Comparison of ENCODE assay signal across 23 mouse cellular contexts in the genomic region with DNA sequence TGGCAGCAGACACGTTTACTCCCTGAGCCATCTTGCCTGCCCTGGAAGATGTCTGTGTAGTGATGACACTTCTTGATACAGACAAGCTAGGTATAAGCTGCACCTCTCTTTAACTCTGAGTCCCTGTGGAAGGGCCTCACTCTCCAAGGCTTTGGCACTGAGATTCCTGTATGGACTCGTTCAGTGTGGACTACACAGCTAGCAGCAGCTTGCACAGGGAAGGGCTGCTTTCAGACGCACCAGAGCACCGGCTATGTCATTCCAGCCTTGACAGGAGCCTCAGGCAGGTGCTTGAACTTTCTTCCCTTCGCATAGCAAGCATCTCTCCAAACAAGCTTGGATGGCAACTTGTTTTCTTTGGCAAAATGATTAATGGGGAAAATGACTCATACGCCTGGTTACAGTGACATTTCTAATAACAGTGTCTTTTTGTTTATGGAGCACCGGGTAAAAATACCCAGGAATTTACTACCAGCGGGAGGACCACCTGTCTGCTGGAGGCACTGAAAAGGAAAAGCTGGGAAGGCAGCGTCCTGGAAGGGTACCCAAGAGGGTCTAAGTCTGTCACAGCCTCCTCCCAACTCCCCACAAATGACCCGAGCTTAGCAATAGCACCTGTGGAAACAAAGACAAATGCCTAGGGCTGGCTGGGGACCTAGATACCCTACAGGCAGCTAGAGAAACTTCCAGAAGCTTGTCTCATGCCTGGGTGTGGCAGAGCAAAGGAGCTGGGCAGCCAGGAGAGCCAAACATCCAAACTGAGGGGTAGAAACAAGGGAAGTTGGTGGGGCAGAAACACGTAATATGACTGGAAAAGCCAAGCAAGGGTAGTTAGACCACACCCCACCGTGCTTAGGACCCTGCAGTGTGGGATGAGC. TPM values are rescaled to one million over a fixed set of nuclear protein-coding genes. Genes with fewer than 3 reads are reported as not detected.
DNase-seq lines count a peak whose midpoint lies in the region; ATAC-seq and TF ChIP-seq lines count a peak whose summit lies in the region.
"Had no signal": no experiment of that assay in that cellular context is flagged by ENCODE, and none has a peak within 500 bp of the region (broad histone marks: within the 10 kb centered on the region; RNA-seq: fewer than 3 reads in every experiment).

No protein-coding gene starts in this region.

- TF ChIP-seq CTCF in C2C12 (IDR thresholded peaks at IDR 0.05; ENCODE audit: control insufficient read depth, insufficient read depth, insufficient read length), result no peak
- TF ChIP-seq CTCF in olfactory bulb, adult 2 months (IDR thresholded peaks at IDR 0.05; ENCODE audit: insufficient read depth, low read depth, low read length), result no peak

- no peak for TF ChIP-seq POLR2A in olfactory bulb, adult 2 months (IDR thresholded peaks at IDR 0.05; ENCODE audit: insufficient read depth, low read depth, low read length)

- no peaks in the 10 kb centered on the region for H3K36me3 ChIP-seq in C2C12 (ENCODE audit: control insufficient read depth, insufficient read depth)
- H3K36me3 ChIP-seq in embryonic facial prominence, embryonic 14.5 days (ENCODE audit: control insufficient read depth, insufficient read depth, low read length), result no peaks in the 10 kb centered on the region
- H3K36me3 ChIP-seq: heart, embryonic 10.5 days; midbrain, embryonic 13.5 days; neural tube, embryonic 12.5 days had no signal

- DNase-seq in adrenal gland, adult 2 months, result peak; percentile 49
- DNase-seq in adrenal gland, postnatal 36 days, result no peak
- peak; percentile 79 for DNase-seq in embryonic facial prominence, embryonic 14.5 days (ENCODE audit: low spot score)
- DNase-seq in cerebellum, postnatal 4 days (ENCODE audit: low spot score in 2 of 2), result no peak
- no peak for DNase-seq in heart, postnatal 10 days
- DNase-seq: adrenal gland, postnatal 14 days; cerebellum, adult 9-10 months; gastrocnemius, adult 2 months; kidney, adult 2 months; lung, embryonic 14.5 days; lung, postnatal 36 days; thymus, adult 18-20 months had no signal

- no peaks in the 10 kb centered on the region for H3K4me1 ChIP-seq in embryonic facial prominence, embryonic 14.5 days (ENCODE audit: control insufficient read depth, insufficient read depth, low read length)
- H3K4me1 ChIP-seq in olfactory bulb, adult 2 months (ENCODE audit: control insufficient read depth, insufficient read depth, low read length), result peaks cover 10% of the 10 kb centered on the region
- H3K4me1 ChIP-seq: forebrain, embryonic 13.5 days; megakaryocyte, embryonic 14.5 days; midbrain, embryonic 13.5 days; neural tube, embryonic 12.5 days had no signal

- 53% methylated on average over 12 of the region's 12 CpGs for WGBS in embryonic facial prominence, embryonic 14.5 days
- WGBS in olfactory bulb, adult 2 months, result 49% methylated on average over 12 of the region's 12 CpGs

- no peak overlapping the region for H3K4me3 ChIP-seq in C2C12 (ENCODE audit: insufficient read depth, poor library complexity, severe bottlenecking)
- H3K4me3 ChIP-seq in embryonic facial prominence, embryonic 14.5 days (ENCODE audit: low read depth, low read length), result no peak overlapping the region
- H3K4me3 ChIP-seq in olfactory bulb, adult 2 months (ENCODE audit: insufficient read depth, low read depth, low read length), result no peak overlapping the region
- H3K4me3 ChIP-seq: forebrain, embryonic 13.5 days; gastrocnemius, adult 2 months; heart, embryonic 10.5 days; megakaryocyte, embryonic 14.5 days; midbrain, embryonic 13.5 days; neural tube, embryonic 12.5 days had no signal

- no peaks in the 10 kb centered on the region for H3K79me3 ChIP-seq in C2C12 (ENCODE audit: low read depth)

- intact Hi-C loops in heart, postnatal 10 days (cut with DNase I), result no loop called here

- no peaks in the 10 kb centered on the region for H3K27me3 ChIP-seq in C2C12 (ENCODE audit: control insufficient read depth, insufficient read depth, insufficient read length)
- H3K27me3 ChIP-seq in embryonic facial prominence, embryonic 14.5 days (replicated peaks; ENCODE audit: control insufficient read depth, insufficient read depth, low read length), result no peaks in the 10 kb centered on the region
- H3K27me3 ChIP-seq: forebrain, embryonic 13.5 days; midbrain, embryonic 13.5 days; neural tube, embryonic 12.5 days had no signal

- ATAC-seq in embryonic facial prominence, embryonic 14.5 days (ENCODE audit: low read depth), result peak; percentile 73
- ATAC-seq in inflammation-experienced regulatory T-cells, adult 6 months, result no peak
- ATAC-seq: activated CD4-positive, CD25-positive, alpha-beta regulatory T cell, adult 4 months; forebrain, embryonic 13.5 days; midbrain, embryonic 13.5 days had no signal

- no peaks in the 10 kb centered on the region for H3K9me3 ChIP-seq in embryonic facial prominence, embryonic 14.5 days (ENCODE audit: control insufficient read depth, low read length)
- H3K9me3 ChIP-seq: forebrain, embryonic 13.5 days; heart, embryonic 10.5 days; megakaryocyte, embryonic 14.5 days; midbrain, embryonic 13.5 days; neural tube, embryonic 12.5 days had no signal

- H3ac ChIP-seq in C2C12 (ENCODE audit: control insufficient read depth, insufficient read length, low read depth), result no peak overlapping the region

- no peaks in the 10 kb centered on the region for H3K79me2 ChIP-seq in C2C12 (ENCODE audit: control insufficient read depth, insufficient read depth)

- H3K27ac ChIP-seq in embryonic facial prominence, embryonic 14.5 days (replicated peaks; ENCODE audit: low read depth, low read length), result 0 out of 2 replicates have a peak overlapping the region, but pooled peaks have one; percentile 28
- H3K27ac ChIP-seq in olfactory bulb, adult 2 months (ENCODE audit: insufficient read depth, low read depth, low read length), result peak overlapping the region; percentile 82
- H3K27ac ChIP-seq: forebrain, embryonic 13.5 days; gastrocnemius, adult 2 months; heart, embryonic 10.5 days; kidney, postnatal 0 days; liver, embryonic 14.5 days; midbrain, embryonic 13.5 days; neural tube, embryonic 12.5 days had no signal

- no peak overlapping the region for H3K4me2 ChIP-seq in embryonic facial prominence, embryonic 14.5 days (ENCODE audit: low read depth, low read length)
- H3K4me2 ChIP-seq: forebrain, embryonic 13.5 days; lung, embryonic 14.5 days; midbrain, embryonic 13.5 days; neural tube, embryonic 12.5 days had no signal

- H3K9ac ChIP-seq in embryonic facial prominence, embryonic 14.5 days (ENCODE audit: low read depth, low read length), result no peak overlapping the region
- H3K9ac ChIP-seq: forebrain, embryonic 13.5 days; liver, embryonic 14.5 days; lung, embryonic 14.5 days; midbrain, embryonic 13.5 days; neural tube, embryonic 12.5 days had no signal

TF ChIP-seq in C2C12, 6 proteins besides CTCF, POLR2A, EP300 and RAD21:
- TF ChIP-seq MYOD1 (IDR thresholded peaks at IDR 0.05; ENCODE audit: control insufficient read depth, insufficient read length, low read depth) (peak; percentile 31), MYOG (IDR thresholded peaks at IDR 0.05; ENCODE audit: control insufficient read depth, extremely low read depth, insufficient read length) (no peak)

RNA-seq across cellular contexts. Expression of a gene that starts 12.7 kb away (rescaled TPM):
- 10 to 100 TPM; 24.3 to 42.2 TPM for total RNA-seq in adrenal gland, adult 2 months (2021)
- 6.2 and 6.6 TPM in 2 replicates for polyA plus RNA-seq in adrenal gland, adult 2 months (2012; rRNA removed)
- total RNA-seq in adrenal gland, postnatal 36 days (2021), result 10 to 100 TPM; 30.0 to 35.0 TPM
- 0.74 TPM for polyA plus RNA-seq in C2C12 (2012; fragmentation: generic; extraction: Trizol)
- polyA plus RNA-seq in embryonic facial prominence, embryonic 14.5 days (2014; fragmentation: Nextera tagmentation; extraction: Ambion mirVana), result 1.9 and 2.0 TPM in 2 replicates
- polyA plus RNA-seq in olfactory bulb, adult 2 months (2012; ENCODE audit: insufficient read depth, insufficient read length, low replicate concordance, missing spikeins), result not detected in 2 replicates
- polyA plus RNA-seq in inflammation-experienced regulatory T-cells, adult 6 months (2017; shearing (Covaris generic)), result 10 to 100 TPM; 20.4 to 46.1 (median 45.3) TPM
- 1 to 10 TPM; 4.7 to 5.4 TPM for total RNA-seq in heart, postnatal 10 days (2021)

RNA-seq across cellular contexts. Expression of a gene that starts 24.9 kb away (rescaled TPM):
- 10 to 100 TPM; 22.7 to 28.6 TPM for total RNA-seq in adrenal gland, adult 2 months (2021)
- 18.7 and 19.8 TPM in 2 replicates for polyA plus RNA-seq in adrenal gland, adult 2 months (2012; rRNA removed)
- total RNA-seq in adrenal gland, postnatal 36 days (2021), result 10 to 100 TPM; 24.0 to 26.6 TPM
- polyA plus RNA-seq in C2C12 (2012; fragmentation: generic; extraction: Trizol), result 3.3 TPM
- 18.2 and 21.1 TPM in 2 replicates for polyA plus RNA-seq in embryonic facial prominence, embryonic 14.5 days (2014; fragmentation: Nextera tagmentation; extraction: Ambion mirVana)
- polyA plus RNA-seq in olfactory bulb, adult 2 months (2012; ENCODE audit: insufficient read depth, insufficient read length, low replicate concordance, missing spikeins), result not detected in 2 replicates
- polyA plus RNA-seq in inflammation-experienced regulatory T-cells, adult 6 months (2017; shearing (Covaris generic)), result 1 to 10 TPM; 2.8 to 6.3 (median 5.1) TPM
- 10 to 100 TPM; 22.4 to 24.9 TPM for total RNA-seq in heart, postnatal 10 days (2021)

Comparison
In these comparisons a context has a peak if more than half of its experiments do, and no peak if none do; other contexts are left out.
1. DNase-seq: peak in adrenal gland, adult 2 months (single experiment) and embryonic facial prominence, embryonic 14.5 days (single experiment); none in adrenal gland, postnatal 36 days (0 of 2), cerebellum, postnatal 4 days (0 of 2) and heart, postnatal 10 days (0 of 2).